Mouse (Mus musculus): ENCODE measurements around the gene Gm12794. TPM values are rescaled to one million over a fixed set of nuclear protein-coding genes. Genes with fewer than 3 reads are reported as not detected.
"Not testable (repeated sequence)": the region's sequence is repeated elsewhere in the genome, so short reads cannot be mapped to it uniquely, and the experiment has no call there.

Gm12794 gene
- polyA plus RNA-seq (2012; rRNA removed): not detected in 2 replicates

DNA sequence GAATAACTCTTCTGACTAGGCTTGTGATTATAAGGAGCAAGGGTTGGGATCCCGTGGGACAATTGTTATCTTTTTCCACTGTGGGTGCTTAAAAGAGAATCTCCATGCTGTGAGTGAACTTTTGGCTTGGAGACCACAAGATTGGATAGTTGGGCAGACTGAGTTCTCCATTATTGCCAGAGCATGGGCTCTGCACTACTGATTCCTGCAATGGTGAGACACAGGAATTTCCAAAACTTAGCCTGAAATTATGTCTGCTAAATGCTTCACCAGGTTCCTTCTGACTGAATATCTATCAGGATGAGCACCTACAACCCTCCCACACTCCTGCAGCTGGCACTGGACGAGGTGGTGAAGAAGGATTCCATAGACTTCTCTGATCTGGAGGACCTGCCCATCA is at the start of gene Gm12794:
Gene Gm12794, plus strand, starts transcription at position 301 of the 400 bp plus-strand sequence.
- not testable (repeated sequence) for H3K4me3 ChIP-seq (replicated peaks; ENCODE audit: extremely low read depth, low read depth, low read length); H3K4me1 ChIP-seq (ENCODE audit: control insufficient read depth, insufficient read depth, low read length); DNase-seq
- 69% methylated on average over 2 of the region's 2 CpGs for WGBS

GRCm38 (mm10) chr4:101893656-101894420 is 46.4 kb upstream of the Gm12794 start, which contains the start of gene C130073F10Rik:
Gene C130073F10Rik (minus strand): TSS chr4:101893789.
- DNase-seq: no peak
- TF ChIP-seq CTCF (IDR thresholded peaks at IDR 0.05; ENCODE audit: insufficient read depth, low read length): no peak
- TF ChIP-seq POLR2A (IDR thresholded peaks at IDR 0.05; ENCODE audit: borderline replicate concordance, extremely low read depth, low read depth, low read length): no peak
- no peak within 1 kb of the TSS for H3K4me3 ChIP-seq (replicated peaks; ENCODE audit: extremely low read depth, low read depth, low read length)
- 74% methylated on average over 7 of the region's 7 CpGs for WGBS
- H3K4me1 ChIP-seq (ENCODE audit: control insufficient read depth, insufficient read depth, low read length): no peaks in the 10 kb centered on the region

- not testable (repeated sequence) for DNase-seq; H3K4me3 ChIP-seq (replicated peaks; ENCODE audit: extremely low read depth, low read depth, low read length); H3K4me1 ChIP-seq (ENCODE audit: control insufficient read depth, insufficient read depth, low read length)
- WGBS: 85% methylated on average over 2 of the region's 2 CpGs
These were observed 31.4 kb upstream of the Gm12794 start, which contains the start of gene Gm12800 for GRCm38 (mm10) chr4:101908821-101909220. Gene Gm12800 (plus strand): TSS chr4:101909121.

GRCm38 (mm10) chr4:101980949-101981348 is 40.7 kb downstream of the Gm12794 start, which contains the start of gene Gm12790:
Gene Gm12790 (minus strand): TSS chr4:101981049.
- not testable (repeated sequence) for DNase-seq; H3K4me1 ChIP-seq (ENCODE audit: control insufficient read depth, insufficient read depth, low read length); H3K4me3 ChIP-seq (replicated peaks; ENCODE audit: extremely low read depth, low read depth, low read length)
- WGBS: 57% methylated on average over 1 of the region's 5 CpGs

- no peak for TF ChIP-seq POLR2A (IDR thresholded peaks at IDR 0.05; ENCODE audit: borderline replicate concordance, extremely low read depth, low read depth, low read length)
- no peak for TF ChIP-seq CTCF (IDR thresholded peaks at IDR 0.05; ENCODE audit: insufficient read depth, low read length)
- WGBS: 88% methylated on average over 5 of the region's 5 CpGs
- DNase-seq: no peak
These were observed 45.5 kb downstream of the Gm12794 start for GRCm38 (mm10) chr4:101985678-101986077.

DNA sequence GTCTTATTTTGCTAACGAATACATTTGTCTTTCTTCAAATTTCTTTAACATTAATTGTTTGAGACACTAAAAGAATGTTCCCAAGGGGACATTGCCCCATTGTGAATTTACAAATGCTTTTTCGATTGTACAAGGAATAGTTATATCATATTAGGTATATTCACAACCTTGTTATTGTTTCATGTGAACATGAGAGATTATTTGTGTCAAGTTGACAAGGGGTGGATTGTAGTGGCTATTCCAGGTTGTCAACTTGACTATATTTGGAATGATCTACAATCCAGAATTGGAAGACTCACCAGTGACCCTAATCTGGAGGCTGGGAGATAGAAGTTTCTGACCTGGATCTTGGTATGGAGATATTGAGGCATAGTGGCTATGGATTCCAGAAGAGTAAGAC is 46.1 kb downstream of the Gm12794 start, which contains the start of gene Gm12789:
Gene Gm12789, plus strand, starts transcription at position 301 of the 400 bp plus-strand sequence.
- H3K4me3 ChIP-seq (replicated peaks; ENCODE audit: extremely low read depth, low read depth, low read length): not testable (repeated sequence)

More at GRCm38 (mm10) chr4:101985678-101986077, 45.5 kb downstream of the Gm12794 start:
- no peak overlapping the region for H3K4me3 ChIP-seq (replicated peaks; ENCODE audit: extremely low read depth, low read depth, low read length)
- no peaks in the 10 kb centered on the region for H3K4me1 ChIP-seq (ENCODE audit: control insufficient read depth, insufficient read depth, low read length)

More for the DNA sequence above, 46.1 kb downstream of the Gm12794 start, which contains the start of gene Gm12789:
- WGBS: 82% methylated on average over 2 of the region's 2 CpGs
- not testable (repeated sequence) for H3K4me1 ChIP-seq (ENCODE audit: control insufficient read depth, insufficient read depth, low read length); DNase-seq

Other genes with a start within 250 kb of the Gm12794 start
- 8.6 and 13.6 TPM in 2 replicates for gene Lepr, start 223.0 kb upstream of the Gm12794 start, polyA plus RNA-seq (2012; rRNA removed)
- gene B020004J07Rik, start 96.4 kb upstream of the Gm12794 start, polyA plus RNA-seq (2012; rRNA removed): not detected in 2 replicates
- not detected in 2 replicates for gene C130073F10Rik, start 46.6 kb upstream of the Gm12794 start, polyA plus RNA-seq (2012; rRNA removed)
- gene Gm12800, start 31.3 kb upstream of the Gm12794 start, polyA plus RNA-seq (2012; rRNA removed): not detected in 2 replicates
- gene Gm12790, start 40.6 kb downstream of the Gm12794 start, polyA plus RNA-seq (2012; rRNA removed): not detected in 2 replicates
- not detected in 2 replicates for gene Gm12789, start 46.2 kb downstream of the Gm12794 start, polyA plus RNA-seq (2012; rRNA removed)
- gene Pde4b, start 147.1 kb downstream of the Gm12794 start, polyA plus RNA-seq (2012; rRNA removed): 19.9 and 23.1 TPM in 2 replicates

All from lung, adult 2 months (tissue).